Mouse (Mus musculus) retina, adult 2 months (tissue): ENCODE measurements around the gene Slc4a10.

Experiments
- DNase-seq: peaks from one replicate; pipeline ENCODE4 v3.0.0-alpha.2; 2012; ENCODE audit warnings: low read depth, low spot score

Gene Slc4a10

DNA sequence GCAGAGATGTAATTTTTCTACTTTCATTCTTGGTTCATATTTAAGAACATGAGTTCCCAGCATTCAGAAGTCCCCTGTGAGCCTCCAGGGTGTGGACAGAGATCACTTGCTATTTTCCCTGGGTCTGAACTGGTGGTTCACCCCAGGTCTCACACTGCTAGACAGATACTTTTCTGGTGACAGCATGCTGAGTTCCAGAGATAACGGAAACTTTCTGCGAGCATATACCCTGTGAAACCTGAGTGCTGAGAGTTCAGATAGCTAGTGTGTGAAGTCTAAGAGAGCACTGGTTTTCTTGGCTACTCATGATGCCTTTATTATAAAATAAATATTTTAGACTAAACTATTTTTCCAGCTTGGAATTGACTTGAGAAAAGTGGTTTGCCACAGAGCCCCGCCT, 232.5 kb downstream of the Slc4a10 start:
- no peak for DNase-seq

DNA sequence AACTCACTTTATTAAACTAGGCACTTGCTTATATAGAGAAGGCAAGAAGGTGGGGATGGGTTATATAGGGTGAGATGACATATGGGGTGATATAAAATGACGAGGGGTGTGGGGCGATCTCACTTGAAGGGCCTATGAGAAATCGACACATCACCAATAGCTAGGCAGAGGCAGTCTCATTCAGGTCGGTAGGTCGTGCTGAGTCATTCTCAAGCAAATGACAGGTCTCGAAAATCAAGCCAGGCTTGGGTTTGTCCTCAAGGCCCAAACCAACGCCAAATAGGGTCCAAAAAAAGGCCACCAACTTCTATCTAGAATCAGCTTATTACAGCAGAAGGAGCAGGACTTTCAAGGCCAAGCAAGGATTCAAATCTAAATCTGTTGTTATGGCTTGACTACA, 233.5 kb downstream of the Slc4a10 start:
- no peak for DNase-seq

DNA sequence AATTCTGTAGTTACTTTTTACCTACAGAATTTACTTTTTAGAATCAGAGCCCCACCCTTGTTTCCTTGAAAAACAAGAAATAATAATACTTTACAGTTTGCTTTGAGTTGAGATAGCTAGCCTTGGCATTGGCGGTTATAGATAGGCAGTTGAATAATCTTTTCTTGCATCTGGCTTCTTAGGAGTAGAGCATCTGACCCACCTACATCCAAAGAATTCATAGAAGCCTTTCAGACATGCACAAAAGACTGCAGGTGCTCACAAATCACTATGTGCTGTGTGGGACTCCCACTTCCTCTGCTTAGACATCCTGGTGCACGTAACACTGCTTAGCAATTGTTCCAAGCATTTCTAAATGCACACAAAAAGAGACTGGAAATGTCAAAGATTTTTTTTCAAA, 238.8 kb downstream of the Slc4a10 start:
- no peak for DNase-seq

DNA sequence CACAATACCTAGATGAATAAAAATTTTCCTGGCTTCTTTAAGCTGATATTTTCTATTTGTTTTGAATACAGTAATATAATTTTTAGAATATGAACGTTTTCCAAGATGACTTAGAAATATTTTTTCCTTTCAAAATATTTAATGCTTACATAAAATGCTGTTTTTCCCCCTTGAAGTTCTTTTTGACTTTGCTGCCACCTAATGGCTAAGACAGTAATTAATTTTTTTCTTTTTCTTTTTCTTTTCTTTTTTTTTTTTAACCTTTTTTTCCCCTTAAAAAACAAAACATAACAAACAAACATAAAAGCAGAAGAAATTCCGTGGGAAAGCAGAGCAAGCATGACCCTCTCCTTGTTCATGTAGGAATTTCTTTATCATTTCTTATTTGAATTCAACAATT, 239.6 kb downstream of the Slc4a10 start:
- DNase-seq, result no peak

DNA sequence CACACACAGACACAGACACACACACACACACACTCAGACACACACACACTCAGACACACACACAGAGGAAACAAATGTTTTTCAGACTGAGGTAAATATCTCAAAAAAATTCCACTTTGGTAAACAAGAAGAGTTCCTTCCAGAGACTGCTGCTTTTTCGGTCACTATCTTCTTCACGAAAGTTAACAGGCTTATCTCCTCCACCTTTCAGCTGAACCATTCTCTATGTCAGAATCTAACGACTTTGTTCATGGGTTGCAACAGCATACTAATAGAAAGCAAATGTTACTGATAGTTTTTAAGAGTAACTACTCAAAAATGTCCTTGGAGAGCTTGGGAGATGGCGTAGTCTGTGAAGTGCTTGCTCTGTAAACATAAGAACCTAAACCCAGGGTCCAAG, 241.3 kb downstream of the Slc4a10 start:
- no peak for DNase-seq

GRCm38 (mm10) chr2:62293846-62294245, 247.6 kb downstream of the Slc4a10 start:
- DNase-seq, result no peak

GRCm38 (mm10) chr2:62301716-62302115, 255.5 kb downstream of the Slc4a10 start:
- no peak for DNase-seq

GRCm38 (mm10) chr2:62306978-62307377, 260.7 kb downstream of the Slc4a10 start:
- DNase-seq, result no peak

- DNase-seq, result no peak
Measured at GRCm38 (mm10) chr2:62307477-62307876, 261.2 kb downstream of the Slc4a10 start.

GRCm38 (mm10) chr2:62316930-62317329, 270.7 kb downstream of the Slc4a10 start:
- no peak for DNase-seq

GRCm38 (mm10) chr2:62319489-62319888, 273.2 kb downstream of the Slc4a10 start:
- DNase-seq, result no peak

DNA sequence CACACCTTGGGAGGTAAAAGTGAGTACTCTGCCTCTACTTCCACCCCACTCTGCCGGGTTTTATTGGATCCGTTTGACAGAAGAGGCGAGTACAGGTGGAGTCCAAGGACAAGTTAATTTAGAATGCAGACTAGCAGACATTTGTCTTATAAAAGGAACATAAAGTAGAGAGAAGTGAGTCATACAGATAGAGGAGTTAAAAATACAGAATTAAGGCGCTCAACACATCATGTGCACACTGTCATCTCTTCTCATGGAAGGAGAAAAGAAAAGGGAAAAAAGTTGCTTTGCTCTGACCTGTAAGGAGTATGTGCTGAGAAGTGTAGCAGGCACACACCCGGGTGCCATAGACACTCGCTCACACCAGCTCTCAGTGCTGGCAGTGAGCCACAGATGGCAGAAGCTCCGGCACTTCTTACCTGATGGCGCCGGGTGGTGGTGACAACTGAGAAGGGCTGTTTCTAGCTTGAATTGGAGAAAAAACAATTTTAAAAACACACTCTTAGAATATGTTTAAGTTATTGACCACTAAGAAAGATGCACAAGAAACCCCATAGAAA, 276.9 kb downstream of the Slc4a10 start:
- DNase-seq, result no peak

GRCm38 (mm10) chr2:62325388-62325787, 279.1 kb downstream of the Slc4a10 start:
- no peak for DNase-seq

GRCm38 (mm10) chr2:62331913-62332312, 285.7 kb downstream of the Slc4a10 start:
- DNase-seq, result no peak

DNA sequence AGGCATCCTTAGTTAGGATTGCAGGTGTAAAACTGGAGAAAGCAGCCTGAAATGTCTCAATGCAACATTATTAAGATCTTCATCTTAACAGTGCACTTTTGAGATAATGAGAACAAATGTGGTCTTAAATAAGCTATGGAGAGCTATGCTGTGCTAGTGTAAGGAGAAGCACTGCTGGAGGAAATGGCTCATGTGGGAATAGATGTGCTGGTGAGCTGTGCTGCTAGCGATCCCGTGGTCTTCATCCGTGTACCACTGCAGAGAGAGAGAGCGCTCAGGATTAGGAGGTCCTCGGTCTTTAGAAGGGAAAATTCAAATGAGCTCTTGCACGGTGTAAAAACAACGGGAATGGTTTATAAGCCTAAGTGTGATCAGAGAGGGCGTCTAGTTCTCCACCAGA, 286.2 kb downstream of the Slc4a10 start:
- no peak for DNase-seq

DNA sequence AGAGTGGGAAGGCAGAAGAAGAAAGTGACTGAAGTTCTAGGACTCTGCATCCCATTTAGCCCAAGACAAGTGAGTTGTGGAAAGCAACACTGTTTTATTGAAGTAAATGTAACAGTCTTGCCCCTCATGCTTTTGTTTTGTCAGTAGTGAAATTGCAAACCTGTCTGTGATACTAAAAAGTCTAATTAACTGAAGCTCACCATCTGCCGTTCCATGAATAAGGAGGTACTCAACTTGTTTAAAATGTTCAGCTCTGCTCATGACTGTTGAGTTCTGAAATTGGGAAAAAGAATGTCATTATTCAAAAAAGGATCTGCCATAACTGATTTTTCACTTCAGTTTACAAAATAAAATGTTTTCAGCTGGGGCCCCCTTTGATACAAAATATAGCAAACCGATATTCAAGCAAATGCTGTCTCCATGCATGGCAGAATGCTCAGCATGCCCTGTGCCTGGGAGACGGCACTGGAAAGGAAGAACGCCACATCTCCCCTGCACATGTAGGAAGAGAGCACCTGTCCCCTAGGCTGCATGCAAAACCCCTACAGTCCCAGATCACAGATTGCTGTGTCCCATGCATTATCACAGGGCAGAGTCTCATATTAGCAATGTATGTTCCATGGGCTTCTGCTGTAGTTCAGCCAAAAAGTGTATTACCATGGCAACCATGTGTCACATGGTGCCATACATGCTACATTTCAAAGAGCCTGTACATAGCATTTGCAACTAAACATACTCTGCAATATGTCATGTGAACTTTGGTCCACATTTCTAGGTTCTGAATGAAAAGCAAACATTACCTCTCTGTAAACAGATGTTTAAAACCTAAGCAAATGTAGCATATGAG, 288.4 kb downstream of the Slc4a10 start:
- no peak for DNase-seq

GRCm38 (mm10) chr2:62337086-62337485, 290.8 kb downstream of the Slc4a10 start:
- no peak for DNase-seq

- no peak for DNase-seq
Measured at GRCm38 (mm10) chr2:62339222-62339944, 293.1 kb downstream of the Slc4a10 start.

DNA sequence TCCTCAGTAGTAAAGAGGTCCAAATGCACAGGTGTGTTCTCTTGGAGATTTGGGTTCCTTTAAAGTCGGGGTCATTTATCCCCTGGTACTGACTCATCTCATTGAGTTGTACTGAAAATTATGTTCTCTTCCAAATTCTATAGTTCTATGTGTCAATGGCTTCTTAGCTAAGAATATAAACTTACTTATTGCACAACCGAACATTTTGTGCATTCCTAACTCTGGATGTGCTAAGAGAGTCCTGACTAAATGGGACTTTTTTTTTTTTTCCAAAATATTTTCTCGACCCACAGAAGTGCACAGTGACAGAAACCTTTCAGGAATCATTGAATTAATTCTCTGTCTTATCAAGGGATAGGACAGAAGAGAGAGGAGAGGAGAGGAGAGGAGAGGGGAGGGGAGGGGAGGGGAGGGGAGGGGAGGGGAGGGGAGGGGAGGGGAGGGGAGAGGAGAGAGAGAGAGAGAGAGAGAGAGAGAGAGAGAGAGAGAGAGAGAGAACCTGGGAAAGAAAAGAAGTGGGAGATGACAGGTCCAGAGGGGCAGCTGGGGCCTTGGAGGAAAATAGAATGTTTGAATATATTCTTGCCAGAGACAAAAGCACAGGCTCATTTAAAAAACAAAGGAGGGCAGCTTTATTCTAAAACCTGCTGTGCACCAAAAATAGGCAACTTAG, 294.9 kb downstream of the Slc4a10 start:
- DNase-seq, result no peak

DNA sequence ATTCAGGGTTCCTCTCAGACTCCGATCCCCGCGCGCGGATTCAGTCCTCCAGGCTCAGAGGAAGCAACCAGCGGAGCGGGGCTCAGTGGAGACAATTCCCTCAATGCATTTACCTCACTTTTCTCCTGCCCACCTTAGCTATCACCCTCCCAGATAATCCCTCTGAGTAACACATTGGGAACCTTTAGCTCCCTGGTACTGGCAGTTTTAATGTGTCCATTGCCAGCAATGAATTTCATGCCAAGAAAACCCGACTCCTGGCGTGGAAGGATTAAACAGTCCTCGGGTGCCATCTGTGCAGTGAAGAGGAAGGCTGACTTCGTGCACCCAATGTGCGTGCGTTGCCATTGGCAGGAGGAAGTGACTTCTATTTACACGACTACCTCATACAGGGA, 295.5 kb downstream of the Slc4a10 start:
- DNase-seq, result no peak

- DNase-seq, result no peak
Measured at GRCm38 (mm10) chr2:62344367-62344766, 298.1 kb downstream of the Slc4a10 start.

DNA sequence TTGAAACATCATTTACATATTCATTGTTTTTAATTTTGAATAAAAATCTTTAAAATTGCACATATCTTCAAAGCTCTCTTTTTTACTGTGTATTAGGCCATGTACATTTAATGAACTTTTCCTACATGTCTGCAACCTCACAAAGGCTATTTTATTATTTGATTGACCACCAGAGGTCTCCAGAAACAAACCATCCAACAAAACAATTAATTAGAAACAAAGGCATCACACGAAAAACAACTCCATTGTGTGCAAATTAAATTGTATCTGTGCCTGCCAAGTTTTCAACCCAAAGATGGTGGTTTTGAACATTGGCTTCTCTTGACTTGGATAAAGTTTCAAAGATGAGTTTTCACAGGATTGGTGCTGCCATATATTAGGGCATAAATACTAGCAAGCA, 300.5 kb downstream of the Slc4a10 start:
- no peak for DNase-seq
